Mouse (Mus musculus) large intestine, adult 2 months (tissue): Measurements from ENCODE around the gene Gm28035. TPM values are rescaled to one million over a fixed set of nuclear protein-coding genes. Genes with fewer than 3 reads are reported as not detected.
A peak's percentile ranks its signal among the peaks of the same experiment; 100 is the strongest.

ENCODE experiments used
- DNase-seq: peaks from one replicate; pipeline ENCODE4 v3.0.0-alpha.2; 2012; ENCODE audit warnings: low read depth, low spot score
- WGBS: fragments of 180-500 bp; shearing (Covaris S2); methylation state at CpG from one replicate; pipeline ENCODE4 v1.1.7; 2018; 5-methylcytosine and 5-hydroxymethylcytosine counted together
- polyA plus RNA-seq: library from polyadenylated mRNA; depleted of rRNA; stranded (reverse); fragments of >200 nt; gene quantifications from 2 replicates; pipeline ENCODE4 v1.2.3, GENCODE M21; 2012; rRNA removed

The Gm28035 gene
- 0.17 and 3.9 TPM in 2 replicates for polyA plus RNA-seq

GRCm38 (mm10) chr2:30240267-30240666 is at the start of gene Gm28035:
Gene Gm28035 (plus strand): TSS chr2:30240567.
- 68% methylated on average over 2 of the region's 2 CpGs for WGBS

GRCm38 (mm10) chr2:30191790-30192580 is 48.4 kb upstream of the Gm28035 start:
- WGBS = 66% methylated on average over 12 of the region's 12 CpGs
- no peak for DNase-seq

More at GRCm38 (mm10) chr2:30240267-30240666, at the start of gene Gm28035:
- DNase-seq = no peak

GRCm38 (mm10) chr2:30194656-30195055 is 45.7 kb upstream of the Gm28035 start:
- 86% methylated on average over 3 of the region's 3 CpGs for WGBS
- no peak for DNase-seq

GRCm38 (mm10) chr2:30198021-30198420 is 42.3 kb upstream of the Gm28035 start:
- no peak for DNase-seq
- WGBS = 73% methylated on average over 4 of the region's 4 CpGs

GRCm38 (mm10) chr2:30199984-30200383 is 40.4 kb upstream of the Gm28035 start:
- 21% methylated on average over 1 of the region's 1 CpGs for WGBS

GRCm38 (mm10) chr2:30200388-30200925 is 39.9 kb upstream of the Gm28035 start:
- 37% methylated on average over 5 of the region's 5 CpGs for WGBS
- DNase-seq = no peak

More at GRCm38 (mm10) chr2:30199984-30200383, 40.4 kb upstream of the Gm28035 start:
- peak; percentile 70 for DNase-seq

- 80% methylated on average over 7 of the region's 7 CpGs for WGBS
- DNase-seq = no peak
Observed at GRCm38 (mm10) chr2:30203439-30203838, 36.9 kb upstream of the Gm28035 start.

- DNase-seq = peak; percentile 44
- under 1% methylated on average over 13 of the region's 13 CpGs for WGBS
Observed at GRCm38 (mm10) chr2:30205255-30205628, 35.1 kb upstream of the Gm28035 start.

- peak; percentile 98 for DNase-seq
- WGBS = under 1% methylated on average over 44 of the region's 44 CpGs
Observed at GRCm38 (mm10) chr2:30205629-30206357, 34.6 kb upstream of the Gm28035 start, which contains the start of gene Kyat1. Gene Kyat1 (minus strand): TSS chr2:30205847.

- DNase-seq = no peak
- 84% methylated on average over 4 of the region's 4 CpGs for WGBS
Observed at GRCm38 (mm10) chr2:30207401-30207800, 33.0 kb upstream of the Gm28035 start.

- 86% methylated on average over 5 of the region's 5 CpGs for WGBS
- DNase-seq = no peak
Observed at GRCm38 (mm10) chr2:30207886-30208285, 32.5 kb upstream of the Gm28035 start.

- no peak for DNase-seq
- WGBS = 77% methylated on average over 6 of the region's 6 CpGs
Observed at GRCm38 (mm10) chr2:30211408-30212168, 28.8 kb upstream of the Gm28035 start.

GRCm38 (mm10) chr2:30212169-30212545 is 28.2 kb upstream of the Gm28035 start:
- no peak for DNase-seq
- 55% methylated on average over 4 of the region's 4 CpGs for WGBS

GRCm38 (mm10) chr2:30212951-30213350 is 27.4 kb upstream of the Gm28035 start:
- 56% methylated on average over 1 of the region's 1 CpGs for WGBS
- no peak for DNase-seq

- DNase-seq = no peak
- WGBS = 79% methylated on average over 3 of the region's 3 CpGs
Observed at GRCm38 (mm10) chr2:30214745-30215144, 25.6 kb upstream of the Gm28035 start.

GRCm38 (mm10) chr2:30215493-30215892 is 24.9 kb upstream of the Gm28035 start:
- DNase-seq = no peak
- WGBS = 67% methylated on average over 6 of the region's 6 CpGs

- WGBS = 95% methylated on average over 5 of the region's 5 CpGs
- DNase-seq = no peak
Observed at GRCm38 (mm10) chr2:30216293-30216692, 24.1 kb upstream of the Gm28035 start.

GRCm38 (mm10) chr2:30235593-30235992 is 4.8 kb upstream of the Gm28035 start:
- WGBS = 85% methylated on average over 5 of the region's 5 CpGs
- DNase-seq = no peak

GRCm38 (mm10) chr2:30236426-30237198 is 3.8 kb upstream of the Gm28035 start:
- WGBS = 3% methylated on average over 18 of the region's 18 CpGs
- no peak for DNase-seq
